Mouse (Mus musculus) limb, embryonic 14.5 days (tissue): ENCODE results near the gene Slc24a3. TPM values are rescaled to one million over a fixed set of nuclear protein-coding genes. Genes with fewer than 3 reads are reported as not detected.

Experiments used
- ATAC-seq: fragments of 200-750 bp; cut with Nextera tagmentation; 2 replicates; pipeline ENCODE4 v1.8.0; 2017; ENCODE audit warnings: low read depth, moderate number of reproducible peaks, moderate TSS enrichment; ENCODE audit not compliant: low FRiP score
- DNase-seq: peaks from one replicate; pipeline ENCODE4 v3.0.0-alpha.2; 2015; ENCODE audit warnings: low spot score
- H3K27ac ChIP-seq: fragments of 300-500 bp; sonication (generic); replicated peaks from 2 replicates; pipeline ENCODE4 v1.5.1; 2014; ENCODE audit warnings: low read depth, mild to moderate bottlenecking, low read length, moderate library complexity, mixed read lengths
- H3K27me3 ChIP-seq: fragments of 300-500 bp; sonication (generic); 2 replicates; pipeline ENCODE4 v1.6.1; 2014; ENCODE audit warnings: low read length, mixed read lengths; ENCODE audit not compliant: control insufficient read depth, insufficient read depth
- H3K36me3 ChIP-seq: fragments of 300-500 bp; sonication (generic); 2 replicates; pipeline ENCODE4 v1.6.1; 2014; ENCODE audit warnings: mild to moderate bottlenecking, low read length, moderate library complexity, mixed read lengths; ENCODE audit not compliant: control insufficient read depth, insufficient read depth
- H3K4me1 ChIP-seq: fragments of 300-500 bp; sonication (generic); 2 replicates; pipeline ENCODE4 v1.6.1; 2014; ENCODE audit warnings: antibody characterized with exemption, low read length, mixed read lengths; ENCODE audit not compliant: control insufficient read depth, insufficient read depth
- H3K4me2 ChIP-seq: fragments of 300-500 bp; sonication (generic); replicated peaks from 2 replicates; pipeline ENCODE4 v1.6.1; 2014; ENCODE audit warnings: low read depth, mild to moderate bottlenecking, low read length, moderate library complexity; ENCODE audit not compliant: severe bottlenecking
- H3K4me3 ChIP-seq: fragments of 300-500 bp; sonication (generic); replicated peaks from 2 replicates; pipeline ENCODE4 v1.5.1; 2014; ENCODE audit warnings: low read length
- H3K9ac ChIP-seq: fragments of 300-500 bp; sonication (generic); 2 replicates; pipeline ENCODE4 v1.6.1; 2014; ENCODE audit warnings: mild to moderate bottlenecking, low read depth, low read length, moderate library complexity; ENCODE audit not compliant: severe bottlenecking
- H3K9me3 ChIP-seq: fragments of 300-500 bp; sonication (generic); 2 replicates; pipeline ENCODE4 v1.6.1; 2016; ENCODE audit warnings: low read length; ENCODE audit not compliant: control insufficient read depth
- POLR2A ChIP-seq: fragments of 200-500 bp; IDR thresholded peaks from 2 replicates; pipeline ENCODE4 v1.8.0; 2012; ENCODE audit warnings: inconsistent platforms, mild to moderate bottlenecking, moderate library complexity, borderline replicate concordance; ENCODE audit not compliant: insufficient read depth, insufficient read length; ENCODE audit errors: extremely low read depth
- WGBS: fragments of 180-500 bp; shearing (Covaris S2); extraction: QIAGEN DNeasy Blood & Tissue Kit; methylation state at CpG from one replicate; pipeline ENCODE4 v1.1.7; 2014; 5-methylcytosine and 5-hydroxymethylcytosine counted together
- polyA plus RNA-seq, 2 experiments: library from polyadenylated mRNA; depleted of rRNA in 1 of 2; stranded (reverse) in 1 of 2; unstranded in 1 of 2; fragments of >200 nt; fragmentation: Nextera tagmentation in 1 of 2; extraction: Ambion mirVana in 1 of 2; gene quantifications; 2 replicates each; pipeline versions ENCODE4 v1.2.1 to v1.2.3; 2012 to 2014

The Slc24a3 gene
- polyA plus RNA-seq, 2 experiments: 4.7 to 7.4 TPM

- H3K4me3 ChIP-seq: no peak overlapping the region
- DNase-seq (no peak), ATAC-seq (no peak)
- 81% methylated on average over 4 of the region's 4 CpGs for WGBS
- H3K27ac ChIP-seq: no peak overlapping the region
- H3K36me3 ChIP-seq: no peaks in the 10 kb centered on the region
- H3K9me3 ChIP-seq: no peaks in the 10 kb centered on the region
- no peak overlapping the region for H3K9ac ChIP-seq
- no peaks in the 10 kb centered on the region; the same call in 1 of the 2 replicates for H3K27me3 ChIP-seq
- no peaks in the 10 kb centered on the region for H3K4me1 ChIP-seq
- TF ChIP-seq POLR2A: no peak
- H3K4me2 ChIP-seq: no peak overlapping the region
Observed at GRCm38 (mm10) chr2:145515956-145516355, 348.4 kb downstream of the Slc24a3 start.

GRCm38 (mm10) chr2:145517346-145517745, 349.8 kb downstream of the Slc24a3 start:
- no peak overlapping the region for H3K4me3 ChIP-seq
- no peaks in the 10 kb centered on the region for H3K36me3 ChIP-seq
- ATAC-seq (peak; percentile 53; the same call in 1 of the 2 replicates), DNase-seq (peak; percentile 49)
- H3K27me3 ChIP-seq: no peaks in the 10 kb centered on the region; the same call in 1 of the 2 replicates
- no peak for TF ChIP-seq POLR2A
- WGBS: 38% methylated on average over 9 of the region's 9 CpGs
- H3K4me2 ChIP-seq: no peak overlapping the region
- no peak overlapping the region for H3K27ac ChIP-seq
- no peaks in the 10 kb centered on the region for H3K4me1 ChIP-seq
- H3K9ac ChIP-seq: no peak overlapping the region
- H3K9me3 ChIP-seq: no peaks in the 10 kb centered on the region

- H3K27me3 ChIP-seq: no peaks in the 10 kb centered on the region; the same call in 1 of the 2 replicates
- H3K27ac ChIP-seq: no peak overlapping the region
- H3K9ac ChIP-seq: no peak overlapping the region
- H3K36me3 ChIP-seq: no peaks in the 10 kb centered on the region
- no peak overlapping the region for H3K4me2 ChIP-seq
- TF ChIP-seq POLR2A: no peak
- no peaks in the 10 kb centered on the region for H3K9me3 ChIP-seq
- no peaks in the 10 kb centered on the region for H3K4me1 ChIP-seq
- WGBS: 52% methylated on average over 3 of the region's 3 CpGs
- DNase-seq (no peak), ATAC-seq (no peak)
- no peak overlapping the region for H3K4me3 ChIP-seq
Observed at GRCm38 (mm10) chr2:145522017-145522416, 354.5 kb downstream of the Slc24a3 start.

GRCm38 (mm10) chr2:145523381-145523780, 355.8 kb downstream of the Slc24a3 start:
- Histone ChIP-seq H3K4me2 (no peak overlapping the region), H3K9ac (no peak overlapping the region), H3K4me3 (no peak overlapping the region), H3K36me3 (no peaks in the 10 kb centered on the region), H3K27ac (no peak overlapping the region), H3K4me1 (no peaks in the 10 kb centered on the region), H3K9me3 (no peaks in the 10 kb centered on the region), H3K27me3 (no peaks in the 10 kb centered on the region; the same call in 1 of the 2 replicates)
- ATAC-seq: no peak
- 89% methylated on average over 4 of the region's 4 CpGs for WGBS
- no peak for DNase-seq
- no peak for TF ChIP-seq POLR2A

- H3K4me2 ChIP-seq: no peak overlapping the region
- H3K4me1 ChIP-seq: no peaks in the 10 kb centered on the region
- 80% methylated on average over 1 of the region's 1 CpGs for whole genome bisulfite sequencing
- no peak overlapping the region for H3K27ac ChIP-seq
- no peak overlapping the region for H3K4me3 ChIP-seq
- H3K9ac ChIP-seq: no peak overlapping the region
- ATAC-seq (no peak), DNase-seq (no peak)
- TF ChIP-seq POLR2A: no peak
- H3K9me3 ChIP-seq: no peaks in the 10 kb centered on the region
- no peaks in the 10 kb centered on the region for H3K27me3 ChIP-seq
- H3K36me3 ChIP-seq: no peaks in the 10 kb centered on the region
Observed at GRCm38 (mm10) chr2:145527151-145527550, 359.6 kb downstream of the Slc24a3 start.

GRCm38 (mm10) chr2:145530941-145531353, 363.4 kb downstream of the Slc24a3 start:
- ATAC-seq: no peak
- no peak overlapping the region for H3K27ac ChIP-seq
- TF ChIP-seq POLR2A: no peak
- no peaks in the 10 kb centered on the region for H3K9me3 ChIP-seq
- no peak overlapping the region for H3K9ac ChIP-seq
- H3K4me3 ChIP-seq: no peak overlapping the region
- DNase-seq: no peak
- no peak overlapping the region for H3K4me2 ChIP-seq
- no peaks in the 10 kb centered on the region for H3K36me3 ChIP-seq
- H3K4me1 ChIP-seq: no peaks in the 10 kb centered on the region
- no peaks in the 10 kb centered on the region for H3K27me3 ChIP-seq
- WGBS: 72% methylated on average over 4 of the region's 4 CpGs
